Mouse (Mus musculus) liver, adult 2 months (tissue): ENCODE results near the gene Nbea. TPM values are rescaled to one million over a fixed set of nuclear protein-coding genes. Genes with fewer than 3 reads are reported as not detected.

Experiments used
- DNase-seq: peaks from one replicate; pipeline ENCODE4 v3.0.0-alpha.2; 2011; ENCODE audit warnings: low read depth, low spot score; ENCODE audit errors: extremely low read depth
- H3K27ac ChIP-seq: fragments of 200-500 bp; replicated peaks from 2 replicates; pipeline ENCODE4 v1.5.1; 2012; ENCODE audit warnings: low read depth, mild to moderate bottlenecking, control low read depth, inconsistent platforms, low read length; ENCODE audit not compliant: insufficient read depth
- H3K27me3 ChIP-seq: fragments of 200-500 bp; 2 replicates; pipeline ENCODE4 v1.6.1; 2012; ENCODE audit warnings: mild to moderate bottlenecking, moderate library complexity, low read length, inconsistent platforms; ENCODE audit not compliant: control insufficient read depth, insufficient read depth
- H3K36me3 ChIP-seq: fragments of 200-500 bp; 2 replicates; pipeline ENCODE4 v1.6.1; 2012; ENCODE audit warnings: low read length, inconsistent platforms; ENCODE audit not compliant: control insufficient read depth, insufficient read depth
- H3K4me1 ChIP-seq: fragments of 200-500 bp; 2 replicates; pipeline ENCODE4 v1.6.1; 2011; ENCODE audit warnings: low read length; ENCODE audit not compliant: control insufficient read depth, insufficient read depth
- H3K4me3 ChIP-seq: fragments of 200-500 bp; 2 replicates; pipeline ENCODE4 v1.5.1; 2011; ENCODE audit warnings: low read depth, mild to moderate bottlenecking, control low read depth, low read length, moderate library complexity; ENCODE audit not compliant: insufficient read depth
- H3K79me2 ChIP-seq: fragments of 200-500 bp; 2 replicates; pipeline ENCODE4 v1.6.1; 2012; ENCODE audit warnings: inconsistent platforms, mild to moderate bottlenecking, low read length, moderate library complexity; ENCODE audit not compliant: control insufficient read depth, insufficient read depth
- H3K9ac ChIP-seq: fragments of 200-500 bp; 2 replicates; pipeline ENCODE4 v1.6.1; 2012; ENCODE audit warnings: low read depth, mild to moderate bottlenecking, control low read depth, inconsistent platforms, low read length
- CTCF ChIP-seq: fragments of 200-500 bp; IDR thresholded peaks from 2 replicates; pipeline ENCODE4 v1.5.1; 2011; ENCODE audit warnings: low read depth, low read length, control low read depth
- POLR2A ChIP-seq: fragments of 200-500 bp; IDR thresholded peaks from 2 replicates; pipeline ENCODE4 v1.6.1; 2011; ENCODE audit warnings: low read length, control low read depth; ENCODE audit not compliant: insufficient read depth; ENCODE audit errors: extremely low read depth
- WGBS: fragments of 180-500 bp; shearing (Covaris S2); methylation state at CpG from one replicate; pipeline ENCODE4 v1.1.7; 2018; 5-methylcytosine and 5-hydroxymethylcytosine counted together
- polyA plus RNA-seq: library from polyadenylated mRNA; depleted of rRNA; stranded (reverse); fragments of >200 nt; gene quantifications from 2 replicates; pipeline ENCODE4 v1.2.3, GENCODE M21; 2012
- total RNA-seq: library from RNA; depleted of rRNA; stranded (reverse); fragments of >200 nt; gene quantifications from 2 replicates; pipeline ENCODE4 v1.2.3, GENCODE M21; 2014

Gene Nbea
- total and polyA plus RNA-seq, 2 experiments: 0.38 to 1.9 TPM

- Histone ChIP-seq H3K4me3 (no peak overlapping the region), H3K27ac (no peak overlapping the region), H3K36me3 (no peaks in the 10 kb centered on the region), H3K4me1 (no peaks in the 10 kb centered on the region), H3K79me2 (no peaks in the 10 kb centered on the region), H3K9ac (no peak overlapping the region), H3K27me3 (no peaks in the 10 kb centered on the region)
- TF ChIP-seq POLR2A (no peak), CTCF (no peak)
- WGBS: 48% methylated on average over 5 of the region's 5 CpGs
- DNase-seq: no peak
Observed at GRCm38 (mm10) chr3:55612459-55613115, 570.9 kb downstream of the Nbea start.

- no peak overlapping the region for H3K27ac ChIP-seq
- no peaks in the 10 kb centered on the region for H3K79me2 ChIP-seq
- H3K4me3 ChIP-seq: no peak overlapping the region
- no peak overlapping the region for H3K9ac ChIP-seq
- TF ChIP-seq POLR2A: no peak
- no peak for TF ChIP-seq CTCF
- H3K36me3 ChIP-seq: no peaks in the 10 kb centered on the region
- no peaks in the 10 kb centered on the region for H3K4me1 ChIP-seq
- H3K27me3 ChIP-seq: no peaks in the 10 kb centered on the region
- 59% methylated on average over 5 of the region's 5 CpGs for WGBS
- DNase-seq: no peak
Observed at GRCm38 (mm10) chr3:55612023-55612422, 571.5 kb downstream of the Nbea start.

GRCm38 (mm10) chr3:55610191-55610590 lies 573.3 kb downstream of the Nbea start:
- 94% methylated on average over 12 of the region's 12 CpGs for WGBS
- H3K4me1 ChIP-seq: no peaks in the 10 kb centered on the region

GRCm38 (mm10) chr3:55600286-55600685 lies 583.2 kb downstream of the Nbea start:
- no peak overlapping the region for H3K27ac ChIP-seq
- WGBS: 80% methylated on average over 2 of the region's 2 CpGs
- H3K4me3 ChIP-seq: no peak overlapping the region
- no peaks in the 10 kb centered on the region for H3K79me2 ChIP-seq
- no peaks in the 10 kb centered on the region for H3K36me3 ChIP-seq
- DNase-seq: no peak
- no peaks in the 10 kb centered on the region for H3K27me3 ChIP-seq
- no peak overlapping the region for H3K9ac ChIP-seq
- no peaks in the 10 kb centered on the region for H3K4me1 ChIP-seq
- TF ChIP-seq CTCF: no peak
- TF ChIP-seq POLR2A: no peak

More at GRCm38 (mm10) chr3:55610191-55610590, 573.3 kb downstream of the Nbea start:
- no peak overlapping the region for H3K27ac ChIP-seq
- no peak for TF ChIP-seq POLR2A
- TF ChIP-seq CTCF: no peak
- no peak overlapping the region for H3K9ac ChIP-seq
- no peak overlapping the region for H3K4me3 ChIP-seq
- H3K27me3 ChIP-seq: no peaks in the 10 kb centered on the region
- no peak for DNase-seq
- no peaks in the 10 kb centered on the region for H3K79me2 ChIP-seq
- no peaks in the 10 kb centered on the region for H3K36me3 ChIP-seq

- no peak for DNase-seq
- WGBS: 75% methylated on average over 17 of the region's 17 CpGs
- H3K27me3 ChIP-seq: no peaks in the 10 kb centered on the region
- no peak for TF ChIP-seq CTCF
- no peak for TF ChIP-seq POLR2A
- H3K36me3 ChIP-seq: no peaks in the 10 kb centered on the region
- no peaks in the 10 kb centered on the region for H3K4me1 ChIP-seq
- H3K27ac ChIP-seq: no peak overlapping the region
- no peaks in the 10 kb centered on the region for H3K79me2 ChIP-seq
- H3K9ac ChIP-seq: no peak overlapping the region
- no peak overlapping the region for H3K4me3 ChIP-seq
Observed at GRCm38 (mm10) chr3:55599366-55600085, 584.0 kb downstream of the Nbea start.

GRCm38 (mm10) chr3:55598681-55599080 lies 584.8 kb downstream of the Nbea start:
- Histone ChIP-seq H3K9ac (no peak overlapping the region), H3K27me3 (no peaks in the 10 kb centered on the region), H3K27ac (no peak overlapping the region), H3K36me3 (no peaks in the 10 kb centered on the region), H3K79me2 (no peaks in the 10 kb centered on the region), H3K4me1 (no peaks in the 10 kb centered on the region), H3K4me3 (no peak overlapping the region)
- 77% methylated on average over 2 of the region's 2 CpGs for WGBS
- no peak for DNase-seq
- TF ChIP-seq POLR2A (no peak), CTCF (no peak)
